Mouse (Mus musculus) embryonic facial prominence, embryonic 11.5 days (tissue): ENCODE measurements around the gene Prss54. TPM values are rescaled to one million over a fixed set of nuclear protein-coding genes. Genes with fewer than 3 reads are reported as not detected.

ENCODE experiments used
- polyA plus RNA-seq: library from polyadenylated mRNA; unstranded; fragments of >200 nt; fragmentation: Nextera tagmentation; extraction: Ambion mirVana; gene quantifications from 2 replicates; pipeline ENCODE4 v1.2.1, GENCODE M21; 2014

The Prss54 gene
- polyA plus RNA-seq, 1 experiment from 2014 or later, result not detected

Other genes starting within 250 kb of the Prss54 start
- gene Zfp319, start 244.4 kb downstream of the Prss54 start, polyA plus RNA-seq, result 6.6 and 7.2 TPM in 2 replicates
- 36.5 and 37.6 TPM in 2 replicates for gene Usb1, start 244.1 kb downstream of the Prss54 start, polyA plus RNA-seq
- gene Mmp15, start 224.1 kb downstream of the Prss54 start, polyA plus RNA-seq, result 8.9 and 9.9 TPM in 2 replicates
- gene Cfap20, start 141.5 kb downstream of the Prss54 start, polyA plus RNA-seq, result 146 and 160 TPM in 2 replicates
- 14.6 and 19.9 TPM in 2 replicates for gene Csnk2a2, start 86.3 kb downstream of the Prss54 start, polyA plus RNA-seq
- not detected in 2 replicates for gene Ccdc113, start 42.3 kb downstream of the Prss54 start, polyA plus RNA-seq
- gene Gins3, start 57.1 kb upstream of the Prss54 start, polyA plus RNA-seq, result 32.5 and 35.3 TPM in 2 replicates
- gene Ndrg4, start 100.6 kb upstream of the Prss54 start, polyA plus RNA-seq, result 21.2 and 26.4 TPM in 2 replicates
- 20.1 and 21.0 TPM in 2 replicates for gene Setd6, start 139.5 kb upstream of the Prss54 start, polyA plus RNA-seq
- 119 and 120 TPM in 2 replicates for gene Cnot1, start 231.1 kb upstream of the Prss54 start, polyA plus RNA-seq
- gene Sap18b, start 249.0 kb upstream of the Prss54 start, polyA plus RNA-seq, result 402 and 452 TPM in 2 replicates